Mouse (Mus musculus): ENCODE results near the gene Wee1. TPM values are rescaled to one million over a fixed set of nuclear protein-coding genes. Genes with fewer than 3 reads are reported as not detected.

The Wee1 gene
- polyA plus RNA-seq, 1 experiment from 2014 or later: 10.2 TPM

DNA sequence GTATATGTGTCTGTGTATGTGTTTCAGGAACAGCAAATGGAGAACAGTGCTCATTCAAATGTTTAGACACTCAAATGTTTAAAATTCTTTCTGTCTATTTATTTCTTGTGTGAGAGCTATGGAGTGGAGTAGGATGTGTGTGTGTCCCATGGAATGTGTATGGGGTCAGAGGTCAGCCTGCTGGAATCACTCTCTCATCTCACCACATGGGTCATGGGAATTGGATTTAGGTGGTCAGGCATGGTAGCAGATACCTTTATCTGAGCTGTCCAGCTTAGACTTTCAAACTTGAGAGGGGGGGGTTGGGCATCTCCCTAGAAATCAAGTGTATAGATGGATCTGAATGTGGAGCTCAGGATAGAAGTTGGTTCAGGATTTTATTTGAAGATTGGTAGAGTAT lies 38.8 kb downstream of the Wee1 start:
- DNase-seq: no peak
- ATAC-seq (ENCODE audit: low read depth): no peak

DNA sequence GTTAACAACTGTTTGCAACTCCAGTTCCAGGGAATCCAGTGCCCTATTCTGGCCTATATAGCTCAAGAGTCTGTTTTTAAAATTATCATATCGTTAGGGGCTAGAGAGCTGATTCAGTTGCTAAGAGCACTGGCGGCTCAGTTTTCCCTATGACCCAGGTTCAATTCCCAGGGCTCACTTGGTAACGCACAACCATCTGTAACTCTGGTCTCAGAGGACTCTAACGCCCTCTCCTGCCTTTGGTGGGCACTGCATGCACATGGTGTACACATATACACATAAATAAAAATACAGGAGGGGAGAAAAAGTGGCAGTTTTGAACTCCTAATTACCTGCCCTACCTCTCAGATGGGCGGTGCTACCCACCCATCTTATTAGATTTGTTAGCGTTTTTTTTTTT lies 41.2 kb downstream of the Wee1 start:
- WGBS (ENCODE audit: insufficient replicate concordance): 81% methylated on average over 6 of the region's 6 CpGs
- Histone ChIP-seq H3K36me3 (no peaks in the 10 kb centered on the region), H3K4me3 (replicated peaks) (no peak overlapping the region), H3K9ac (no peak overlapping the region), H3K27ac (peak overlapping the region; percentile 26; the same call in 1 of the 2 replicates), H3K27me3 (no peaks in the 10 kb centered on the region), H3K4me1 (replicated peaks) (peaks cover 10% of the 10 kb centered on the region), H3K9me3 (replicated peaks) (no peaks in the 10 kb centered on the region), H3K4me2 (no peak overlapping the region)
- ATAC-seq (ENCODE audit: low read depth) (no peak), DNase-seq (no peak)

More for the DNA sequence above, 38.8 kb downstream of the Wee1 start:
- Histone ChIP-seq H3K4me1 (replicated peaks) (peaks cover 29% of the 10 kb centered on the region), H3K27ac (no peak overlapping the region), H3K4me3 (replicated peaks) (no peak overlapping the region), H3K4me2 (no peak overlapping the region), H3K9me3 (replicated peaks) (no peaks in the 10 kb centered on the region), H3K27me3 (no peaks in the 10 kb centered on the region), H3K36me3 (no peaks in the 10 kb centered on the region), H3K9ac (no peak overlapping the region)

DNA sequence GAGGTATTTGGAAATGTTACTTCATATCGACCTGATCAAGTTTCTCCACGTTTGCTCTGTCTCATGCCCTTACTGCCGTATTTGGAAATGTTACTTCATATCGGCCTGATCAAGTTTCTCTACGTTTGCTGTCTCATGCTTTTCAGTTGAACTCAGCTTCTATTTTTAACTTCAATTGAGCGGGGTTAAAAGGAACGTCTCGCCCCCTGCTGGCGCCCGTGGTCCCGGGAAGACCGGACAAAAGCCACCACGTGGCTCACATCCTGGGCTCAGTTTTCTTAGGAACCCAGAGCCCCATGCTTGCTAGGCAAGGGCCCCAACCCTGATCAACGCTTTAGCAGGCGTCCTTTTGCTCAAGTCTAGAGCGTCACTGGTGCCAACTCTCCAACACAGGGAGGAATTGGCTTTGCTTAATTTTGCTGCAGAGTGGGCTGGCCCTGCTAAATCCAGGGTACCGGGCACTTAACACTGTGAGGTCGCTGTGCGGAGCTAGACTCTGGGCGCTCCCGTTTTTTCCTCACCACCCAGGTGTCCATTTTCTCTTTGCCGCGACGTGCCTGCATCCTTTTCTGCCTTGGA lies 42.3 kb downstream of the Wee1 start:
- Histone ChIP-seq H3K9me3 (replicated peaks) (no peaks in the 10 kb centered on the region), H3K9ac (peak overlapping the region; percentile 79), H3K4me3 (replicated peaks) (peak overlapping the region; percentile 66), H3K27me3 (no peaks in the 10 kb centered on the region), H3K4me1 (replicated peaks) (peaks cover 10% of the 10 kb centered on the region), H3K36me3 (no peaks in the 10 kb centered on the region), H3K4me2 (peak overlapping the region; percentile 94), H3K27ac (peak overlapping the region; percentile 91)
- DNase-seq (peak; percentile 84), ATAC-seq (ENCODE audit: low read depth) (peak; percentile 76)
- under 1% methylated on average over 24 of the region's 24 CpGs for WGBS (ENCODE audit: insufficient replicate concordance)

DNA sequence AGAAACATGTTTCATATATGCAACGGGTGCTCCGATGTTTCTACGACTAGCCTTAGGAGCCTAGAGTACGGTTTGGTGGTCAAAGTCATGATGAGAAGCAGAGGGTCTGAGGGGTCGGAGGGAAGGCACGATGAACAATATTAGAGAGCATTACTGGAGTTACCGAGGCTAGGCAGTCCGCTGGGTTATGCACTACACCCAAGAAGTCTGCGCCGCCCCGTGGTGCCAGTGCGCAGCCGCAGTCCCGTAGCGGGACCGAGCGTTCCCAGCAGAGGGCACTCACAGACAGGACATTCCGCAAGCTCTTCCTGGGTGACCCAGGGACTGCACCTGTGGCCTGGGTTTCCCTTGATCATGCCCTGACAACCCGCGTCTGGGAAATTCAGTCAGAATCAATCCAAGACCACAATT lies 42.9 kb downstream of the Wee1 start:
- ATAC-seq (ENCODE audit: low read depth): peak; percentile 93
- peak overlapping the region; percentile 94 for H3K4me2 ChIP-seq
- H3K36me3 ChIP-seq: no peaks in the 10 kb centered on the region
- H3K27ac ChIP-seq: peak overlapping the region; percentile 91
- under 1% methylated on average over 20 of the region's 20 CpGs for WGBS (ENCODE audit: insufficient replicate concordance)
- H3K9me3 ChIP-seq (replicated peaks): no peaks in the 10 kb centered on the region
- DNase-seq: peak; percentile 93
- no peaks in the 10 kb centered on the region for H3K27me3 ChIP-seq
- H3K4me3 ChIP-seq (replicated peaks): peak overlapping the region; percentile 66
- peak overlapping the region; percentile 79 for H3K9ac ChIP-seq
- H3K4me1 ChIP-seq (replicated peaks): peaks cover 10% of the 10 kb centered on the region

DNA sequence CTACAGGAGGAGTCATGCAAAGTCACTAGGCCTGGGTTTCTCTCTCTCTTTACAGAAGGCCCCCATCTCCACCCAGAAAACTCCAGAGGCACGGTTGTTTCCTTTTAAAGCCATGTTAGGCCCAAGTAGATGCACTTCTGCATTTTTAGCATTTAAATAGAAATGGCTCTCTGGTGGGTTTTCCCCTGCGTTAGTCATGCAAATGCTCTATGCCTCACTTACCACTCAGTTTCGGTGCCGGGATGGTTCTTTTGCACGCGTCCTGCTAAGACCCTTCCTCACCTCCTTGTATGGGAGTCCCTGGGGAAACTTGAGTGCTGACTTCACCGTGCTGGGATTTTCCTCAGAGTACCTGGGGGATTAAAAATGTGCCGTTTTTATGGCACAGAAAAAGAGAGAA lies 44.4 kb downstream of the Wee1 start:
- H3K27ac ChIP-seq: no peak overlapping the region
- no peak overlapping the region for H3K9ac ChIP-seq
- H3K36me3 ChIP-seq: no peaks in the 10 kb centered on the region
- H3K4me3 ChIP-seq (replicated peaks): no peak overlapping the region
- DNase-seq (no peak), ATAC-seq (ENCODE audit: low read depth) (no peak)
- WGBS (ENCODE audit: insufficient replicate concordance): 41% methylated on average over 8 of the region's 8 CpGs
- no peak overlapping the region for H3K4me2 ChIP-seq
- no peaks in the 10 kb centered on the region for H3K27me3 ChIP-seq
- H3K4me1 ChIP-seq (replicated peaks): peaks cover 10% of the 10 kb centered on the region
- no peaks in the 10 kb centered on the region for H3K9me3 ChIP-seq (replicated peaks)

DNA sequence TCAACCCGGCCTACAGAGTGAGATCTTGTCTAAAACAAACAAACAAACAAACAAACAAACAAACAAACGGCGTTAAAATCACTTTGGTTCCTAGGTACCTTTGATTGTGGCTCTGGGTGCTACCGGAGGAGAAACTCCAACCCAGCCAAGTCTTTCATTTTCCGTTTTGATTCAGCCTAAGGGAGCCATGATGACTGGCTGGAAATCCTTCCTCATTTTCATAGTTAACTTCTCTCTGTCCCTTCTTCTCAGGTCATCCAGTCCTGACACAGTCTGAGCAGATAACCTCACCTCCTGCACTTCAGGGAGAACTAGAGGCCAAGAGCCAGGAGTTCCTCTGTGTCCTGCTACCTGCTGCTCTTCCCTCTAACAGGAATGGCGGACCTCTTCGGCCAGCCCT lies 57.4 kb downstream of the Wee1 start:
- ATAC-seq (ENCODE audit: low read depth) (no peak), DNase-seq (no peak)
- H3K9ac ChIP-seq: no peak overlapping the region
- no peak overlapping the region for H3K27ac ChIP-seq
- H3K9me3 ChIP-seq (replicated peaks): no peaks in the 10 kb centered on the region
- no peaks in the 10 kb centered on the region for H3K27me3 ChIP-seq
- WGBS (ENCODE audit: insufficient replicate concordance): 77% methylated on average over 7 of the region's 7 CpGs
- H3K4me2 ChIP-seq: no peak overlapping the region
- H3K36me3 ChIP-seq: no peaks in the 10 kb centered on the region
- H3K4me3 ChIP-seq (replicated peaks): no peak overlapping the region
- H3K4me1 ChIP-seq (replicated peaks): no peaks in the 10 kb centered on the region

DNA sequence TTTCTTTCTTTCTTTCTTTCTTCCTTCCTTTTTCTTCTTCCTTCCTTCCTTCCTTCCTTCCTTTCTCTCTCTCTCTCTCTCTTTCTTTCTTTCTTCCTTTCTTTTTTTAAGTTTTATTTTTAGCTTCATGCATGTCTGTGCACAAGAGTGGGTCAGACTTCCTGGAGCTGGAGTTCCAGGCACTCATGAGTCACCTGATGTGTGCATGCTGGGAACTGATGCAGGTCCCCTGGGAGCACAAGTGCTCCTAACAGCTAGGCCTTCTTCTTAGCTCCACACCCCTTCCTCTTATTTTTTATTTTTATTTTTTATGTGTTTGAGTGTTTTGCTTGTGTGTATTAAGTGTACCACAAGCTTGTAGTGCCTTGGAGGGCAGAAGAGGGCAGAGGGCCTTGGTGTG lies 58.8 kb downstream of the Wee1 start:
- no peak for DNase-seq
- no peak overlapping the region for H3K27ac ChIP-seq
- no peaks in the 10 kb centered on the region for H3K9me3 ChIP-seq (replicated peaks)
- H3K27me3 ChIP-seq: no peaks in the 10 kb centered on the region
- no peak overlapping the region for H3K9ac ChIP-seq
- no peaks in the 10 kb centered on the region for H3K4me1 ChIP-seq (replicated peaks)
- no peak for ATAC-seq (ENCODE audit: low read depth)
- H3K4me2 ChIP-seq: no peak overlapping the region
- no peaks in the 10 kb centered on the region for H3K36me3 ChIP-seq
- H3K4me3 ChIP-seq (replicated peaks): no peak overlapping the region

DNA sequence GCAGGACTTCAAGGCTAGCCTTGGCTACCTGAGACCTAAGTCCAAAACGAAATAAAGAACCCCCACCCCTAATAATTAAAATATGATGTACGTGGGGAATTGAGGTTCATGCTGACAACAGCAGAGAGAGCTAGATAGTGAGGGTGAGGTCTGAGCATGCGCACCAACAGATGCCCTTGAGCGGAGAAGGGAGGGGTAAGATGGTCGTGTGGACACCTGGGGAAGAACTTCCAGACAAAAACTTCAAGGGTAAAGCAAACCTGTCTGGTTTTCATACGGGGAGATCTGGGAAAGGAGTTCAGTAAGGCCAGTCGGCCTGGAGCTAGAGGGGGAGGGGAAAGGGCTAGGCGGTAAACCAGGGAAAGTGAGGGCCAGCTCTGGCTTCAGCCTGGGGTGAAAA lies 59.6 kb downstream of the Wee1 start:
- DNase-seq: no peak
- H3K4me1 ChIP-seq (replicated peaks): no peaks in the 10 kb centered on the region
- ATAC-seq (ENCODE audit: low read depth): no peak
- no peaks in the 10 kb centered on the region for H3K36me3 ChIP-seq
- H3K4me2 ChIP-seq: no peak overlapping the region
- H3K4me3 ChIP-seq (replicated peaks): no peak overlapping the region
- H3K27ac ChIP-seq: no peak overlapping the region
- WGBS (ENCODE audit: insufficient replicate concordance): 62% methylated on average over 8 of the region's 8 CpGs
- no peaks in the 10 kb centered on the region for H3K9me3 ChIP-seq (replicated peaks)
- H3K27me3 ChIP-seq: no peaks in the 10 kb centered on the region
- no peak overlapping the region for H3K9ac ChIP-seq

DNA sequence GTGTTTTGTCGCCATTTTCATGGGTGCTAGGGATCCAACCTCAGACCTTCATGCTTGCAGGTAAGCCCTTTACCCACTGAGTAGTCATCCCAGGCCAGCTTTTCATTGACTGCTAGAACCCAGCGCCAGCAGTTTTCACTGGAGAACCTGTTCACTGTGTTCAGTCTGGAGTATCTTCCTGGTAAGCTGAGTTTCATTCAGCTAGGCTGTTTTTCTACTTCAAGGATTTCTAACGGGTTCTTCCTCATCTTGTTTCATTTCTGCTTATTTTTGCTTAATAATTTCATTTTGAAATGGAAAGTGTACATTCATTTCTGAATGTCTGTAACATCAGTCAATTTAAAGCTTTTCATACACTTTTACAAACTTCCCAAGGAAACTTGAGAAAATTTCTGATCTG lies 62.8 kb downstream of the Wee1 start:
- H3K9ac ChIP-seq: no peak overlapping the region
- no peak for ATAC-seq (ENCODE audit: low read depth)
- WGBS (ENCODE audit: insufficient replicate concordance): 66% methylated on average over 3 of the region's 3 CpGs
- no peaks in the 10 kb centered on the region for H3K27me3 ChIP-seq
- H3K36me3 ChIP-seq: no peaks in the 10 kb centered on the region
- no peaks in the 10 kb centered on the region for H3K4me1 ChIP-seq (replicated peaks)
- DNase-seq: no peak
- no peak overlapping the region for H3K4me3 ChIP-seq (replicated peaks)
- no peak overlapping the region for H3K4me2 ChIP-seq
- H3K27ac ChIP-seq: no peak overlapping the region
- no peaks in the 10 kb centered on the region for H3K9me3 ChIP-seq (replicated peaks)

DNA sequence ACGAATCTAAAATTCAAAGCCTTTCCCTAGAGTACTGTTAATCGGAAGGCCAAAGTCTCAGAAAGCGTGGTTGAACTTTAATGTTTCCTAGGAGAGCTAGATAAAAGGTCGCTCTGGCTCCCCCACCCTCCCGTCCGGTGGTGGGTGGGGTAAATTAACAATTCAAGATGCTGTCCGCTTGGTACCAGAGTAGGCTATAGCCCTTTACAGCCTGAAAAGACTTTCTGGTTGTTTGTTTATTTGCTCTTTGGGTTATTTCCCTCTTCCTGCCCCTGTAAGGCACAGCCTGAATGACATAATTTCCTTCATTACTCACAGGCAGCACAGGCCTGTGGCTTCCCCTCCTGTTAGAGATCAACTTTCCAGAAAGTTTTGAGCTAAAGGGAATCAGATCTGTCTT lies 68.1 kb downstream of the Wee1 start:
- H3K4me2 ChIP-seq: no peak overlapping the region
- H3K4me1 ChIP-seq (replicated peaks): no peaks in the 10 kb centered on the region
- no peaks in the 10 kb centered on the region for H3K9me3 ChIP-seq (replicated peaks)
- no peaks in the 10 kb centered on the region for H3K27me3 ChIP-seq
- no peak overlapping the region for H3K9ac ChIP-seq
- WGBS (ENCODE audit: insufficient replicate concordance): 38% methylated on average over 7 of the region's 7 CpGs
- ATAC-seq (ENCODE audit: low read depth): no peak
- no peak overlapping the region for H3K4me3 ChIP-seq (replicated peaks)
- H3K27ac ChIP-seq: no peak overlapping the region
- no peaks in the 10 kb centered on the region for H3K36me3 ChIP-seq
- no peak for DNase-seq

Measured in liver, embryonic 13.5 days (tissue).